Mouse (Mus musculus) megakaryocyte, embryonic 14.5 days (primary cell): ENCODE measurements at regions not wholly inside any gene's neighbourhood (a gene's known extent, or its start where the extent isn't known, plus 50 kb on each side); places are given as distances from the start of the nearest gene placed in this dataset.

Experiments used
- H3K27me3 ChIP-seq: replicated peaks from 2 replicates; pipeline ENCODE3; 2012; ENCODE audit warnings: inconsistent platforms
- H3K36me3 ChIP-seq: replicated peaks from 2 replicates; pipeline ENCODE3; 2012; ENCODE audit warnings: low read length, inconsistent platforms, mixed read lengths
- H3K4me1 ChIP-seq: 2 replicates; pipeline ENCODE4 v1.6.1; 2012; ENCODE audit warnings: inconsistent platforms
- H3K4me3 ChIP-seq: replicated peaks from 2 replicates; pipeline ENCODE3; 2012; ENCODE audit warnings: moderate library complexity, mild to moderate bottlenecking, inconsistent platforms
- H3K9me3 ChIP-seq: 2 replicates; pipeline ENCODE4 v1.6.1; 2012; ENCODE audit warnings: inconsistent platforms
- FLI1 ChIP-seq: IDR thresholded peaks from 2 replicates; pipeline ENCODE4 v1.6.1; 2012; ENCODE audit warnings: low read length, inconsistent platforms, mixed read lengths
- GATA1 ChIP-seq: IDR thresholded peaks from 3 replicates; pipeline ENCODE4 v1.6.1; 2012; ENCODE audit warnings: mixed read lengths, low read length, inconsistent platforms, borderline replicate concordance

- TF ChIP-seq FLI1, result no peak
- TF ChIP-seq GATA1, result no peak
- Histone ChIP-seq H3K27me3 (no peaks in the 10 kb centered on the region), H3K36me3 (no peaks in the 10 kb centered on the region), H3K4me1 (no peaks in the 10 kb centered on the region), H3K4me3 (no peak overlapping the region), H3K9me3 (0 out of 2 replicates have a peak, but pooled peaks cover 5% of the 10 kb centered on the region)
Observed at GRCm38 (mm10) chr10:67778341-67778740, 134.1 kb downstream of the Zfp365 start.

GRCm38 (mm10) chr10:67777721-67778120 is 134.7 kb downstream of the Zfp365 start:
- Histone ChIP-seq H3K27me3 (no peaks in the 10 kb centered on the region), H3K4me1 (no peaks in the 10 kb centered on the region), H3K9me3 (0 out of 2 replicates have a peak, but pooled peaks cover 5% of the 10 kb centered on the region), H3K4me3 (no peak overlapping the region), H3K36me3 (no peaks in the 10 kb centered on the region)
- TF ChIP-seq FLI1, result no peak
- no peak for TF ChIP-seq GATA1

GRCm38 (mm10) chr10:67776851-67777250 is 135.6 kb downstream of the Zfp365 start:
- Histone ChIP-seq H3K9me3 (0 out of 2 replicates have a peak, but pooled peaks cover 5% of the 10 kb centered on the region), H3K4me1 (no peaks in the 10 kb centered on the region), H3K4me3 (no peak overlapping the region), H3K27me3 (no peaks in the 10 kb centered on the region), H3K36me3 (no peaks in the 10 kb centered on the region)
- no peak for TF ChIP-seq GATA1
- no peak for TF ChIP-seq FLI1

GRCm38 (mm10) chr10:67771796-67772195 is 140.7 kb downstream of the Zfp365 start:
- no peak for TF ChIP-seq FLI1
- TF ChIP-seq GATA1, result no peak
- H3K4me3 ChIP-seq, result no peak overlapping the region
- no peaks in the 10 kb centered on the region for H3K9me3 ChIP-seq
- H3K36me3 ChIP-seq, result no peaks in the 10 kb centered on the region
- no peaks in the 10 kb centered on the region for H3K27me3 ChIP-seq
- no peaks in the 10 kb centered on the region for H3K4me1 ChIP-seq

GRCm38 (mm10) chr10:67766099-67766498 is 146.4 kb downstream of the Zfp365 start:
- Histone ChIP-seq H3K4me1 (no peaks in the 10 kb centered on the region), H3K9me3 (peaks cover 14% of the 10 kb centered on the region), H3K27me3 (no peaks in the 10 kb centered on the region), H3K36me3 (no peaks in the 10 kb centered on the region), H3K4me3 (no peak overlapping the region)
- no peak for TF ChIP-seq GATA1
- TF ChIP-seq FLI1, result no peak

GRCm38 (mm10) chr10:67760424-67760823 is 152.0 kb downstream of the Zfp365 start:
- TF ChIP-seq GATA1 (no peak), FLI1 (no peak)

GRCm38 (mm10) chr10:67748121-67748520 is 164.3 kb downstream of the Zfp365 start:
- H3K36me3 ChIP-seq, result no peaks in the 10 kb centered on the region
- no peaks in the 10 kb centered on the region for H3K4me1 ChIP-seq
- H3K9me3 ChIP-seq, result peaks cover 6% of the 10 kb centered on the region
- no peak overlapping the region for H3K4me3 ChIP-seq
- TF ChIP-seq GATA1, result no peak
- no peak for TF ChIP-seq FLI1
- no peaks in the 10 kb centered on the region for H3K27me3 ChIP-seq

More at GRCm38 (mm10) chr10:67760424-67760823, 152.0 kb downstream of the Zfp365 start:
- Histone ChIP-seq H3K4me1 (no peaks in the 10 kb centered on the region; the same call in 1 of the 2 replicates), H3K36me3 (no peaks in the 10 kb centered on the region), H3K27me3 (no peaks in the 10 kb centered on the region), H3K4me3 (no peak overlapping the region), H3K9me3 (peaks cover 19% of the 10 kb centered on the region)

- Histone ChIP-seq H3K36me3 (no peaks in the 10 kb centered on the region), H3K4me3 (no peak overlapping the region), H3K27me3 (no peaks in the 10 kb centered on the region), H3K9me3 (peaks cover 12% of the 10 kb centered on the region), H3K4me1 (peaks cover 4% of the 10 kb centered on the region)
- no peak for TF ChIP-seq GATA1
- no peak for TF ChIP-seq FLI1
Observed at GRCm38 (mm10) chr10:67747461-67747860, 165.0 kb downstream of the Zfp365 start.

- Histone ChIP-seq H3K4me3 (no peak overlapping the region), H3K4me1 (peaks cover 15% of the 10 kb centered on the region), H3K27me3 (no peaks in the 10 kb centered on the region), H3K9me3 (peaks cover 12% of the 10 kb centered on the region), H3K36me3 (no peaks in the 10 kb centered on the region)
- no peak for TF ChIP-seq GATA1
Observed at GRCm38 (mm10) chr10:67746140-67746539, 166.3 kb downstream of the Zfp365 start.

- Histone ChIP-seq H3K4me3 (no peak overlapping the region), H3K9me3 (peaks cover 12% of the 10 kb centered on the region)
- TF ChIP-seq GATA1 (no peak), FLI1 (no peak)
Observed at GRCm38 (mm10) chr10:67743561-67743960, 168.9 kb downstream of the Zfp365 start.

GRCm38 (mm10) chr10:67742824-67743223 is 169.6 kb downstream of the Zfp365 start:
- no peak for TF ChIP-seq GATA1
- no peak for TF ChIP-seq FLI1
- Histone ChIP-seq H3K27me3 (no peaks in the 10 kb centered on the region), H3K4me3 (no peak overlapping the region), H3K9me3 (peaks cover 12% of the 10 kb centered on the region), H3K36me3 (no peaks in the 10 kb centered on the region), H3K4me1 (peaks cover 15% of the 10 kb centered on the region)

More at GRCm38 (mm10) chr10:67743561-67743960, 168.9 kb downstream of the Zfp365 start:
- Histone ChIP-seq H3K36me3 (no peaks in the 10 kb centered on the region), H3K4me1 (peaks cover 15% of the 10 kb centered on the region), H3K27me3 (no peaks in the 10 kb centered on the region)
